Mouse (Mus musculus) lung, postnatal 0 days (tissue): ENCODE measurements around the gene Zfp143. TPM values are rescaled to one million over a fixed set of nuclear protein-coding genes. Genes with fewer than 3 reads are reported as not detected.

Experiments used
- ATAC-seq: fragments of 200-750 bp; cut with Nextera tagmentation; 2 replicates; pipeline ENCODE4 v1.8.0; 2017; ENCODE audit warnings: moderate library complexity
- DNase-seq: peaks from one replicate; pipeline ENCODE4 v3.0.0-alpha.2; 2016; ENCODE audit warnings: low spot score
- H3K27ac ChIP-seq: fragments of 300-500 bp; sonication (generic); 2 replicates; pipeline ENCODE4 v1.5.1; 2014; ENCODE audit warnings: antibody characterized with exemption, mild to moderate bottlenecking, low read length, mixed read lengths
- H3K27me3 ChIP-seq: fragments of 300-500 bp; sonication (generic); replicated peaks from 2 replicates; pipeline ENCODE4 v1.6.1; 2014; ENCODE audit warnings: low read length, mixed read lengths; ENCODE audit not compliant: insufficient read depth
- H3K36me3 ChIP-seq: fragments of 300-500 bp; sonication (generic); 2 replicates; pipeline ENCODE4 v1.6.1; 2014; ENCODE audit warnings: low read length, mixed read lengths; ENCODE audit not compliant: insufficient read depth
- H3K4me1 ChIP-seq: fragments of 300-500 bp; sonication (generic); 2 replicates; pipeline ENCODE4 v1.6.1; 2014; ENCODE audit warnings: antibody characterized with exemption, low read depth, low read length, mixed read lengths; ENCODE audit not compliant: insufficient read depth
- H3K4me2 ChIP-seq: fragments of 300-500 bp; sonication (generic); replicated peaks from 2 replicates; pipeline ENCODE4 v1.6.1; 2014; ENCODE audit warnings: low read depth, mild to moderate bottlenecking, low read length, moderate library complexity, mixed read lengths
- H3K4me3 ChIP-seq: fragments of 300-500 bp; sonication (generic); 2 replicates; pipeline ENCODE4 v1.5.1; 2014; ENCODE audit warnings: low read depth, low read length
- H3K9ac ChIP-seq: fragments of 300-500 bp; sonication (generic); replicated peaks from 2 replicates; pipeline ENCODE4 v1.6.1; 2014; ENCODE audit warnings: low read depth, mild to moderate bottlenecking
- H3K9me3 ChIP-seq: fragments of 300-500 bp; sonication (generic); 2 replicates; pipeline ENCODE4 v1.6.1; 2016; ENCODE audit warnings: low read length, mixed read lengths
- CTCF ChIP-seq: IDR thresholded peaks from 2 replicates; pipeline ENCODE4 v1.5.1; 2016; ENCODE audit warnings: antibody characterized with exemption, mild to moderate bottlenecking
- EP300 ChIP-seq: IDR thresholded peaks from 2 replicates; pipeline ENCODE4 v1.6.1; 2016; ENCODE audit warnings: antibody characterized with exemption, mild to moderate bottlenecking, control low read depth
- WGBS: fragments of 180-500 bp; shearing (Covaris S2); extraction: QIAGEN DNeasy Blood & Tissue Kit; methylation state at CpG from one replicate; pipeline ENCODE4 v1.1.7; 2014; 5-methylcytosine and 5-hydroxymethylcytosine counted together
- polyA plus RNA-seq: library from polyadenylated mRNA; unstranded; fragments of >200 nt; fragmentation: Nextera tagmentation; extraction: Ambion mirVana; gene quantifications from 2 replicates; pipeline ENCODE4 v1.2.1, GENCODE M21; 2015

Zfp143 gene
- polyA plus RNA-seq, 1 experiment from 2014 or later = 10.6 TPM

- Histone ChIP-seq H3K4me2 (no peak overlapping the region), H3K4me3 (no peak overlapping the region), H3K27me3 (no peaks in the 10 kb centered on the region), H3K9me3 (no peaks in the 10 kb centered on the region), H3K9ac (no peak overlapping the region), H3K4me1 (no peaks in the 10 kb centered on the region), H3K27ac (no peak overlapping the region), H3K36me3 (0 out of 2 replicates have a peak, but pooled peaks cover 22% of the 10 kb centered on the region)
- TF ChIP-seq EP300 (no peak), CTCF (peak; percentile 21)
- no peak for DNase-seq
- no peak for ATAC-seq
- 82% methylated on average over 2 of the region's 2 CpGs for WGBS
Observed at GRCm38 (mm10) chr7:110138538-110138937, 77.5 kb downstream of the Zfp143 start.

DNA sequence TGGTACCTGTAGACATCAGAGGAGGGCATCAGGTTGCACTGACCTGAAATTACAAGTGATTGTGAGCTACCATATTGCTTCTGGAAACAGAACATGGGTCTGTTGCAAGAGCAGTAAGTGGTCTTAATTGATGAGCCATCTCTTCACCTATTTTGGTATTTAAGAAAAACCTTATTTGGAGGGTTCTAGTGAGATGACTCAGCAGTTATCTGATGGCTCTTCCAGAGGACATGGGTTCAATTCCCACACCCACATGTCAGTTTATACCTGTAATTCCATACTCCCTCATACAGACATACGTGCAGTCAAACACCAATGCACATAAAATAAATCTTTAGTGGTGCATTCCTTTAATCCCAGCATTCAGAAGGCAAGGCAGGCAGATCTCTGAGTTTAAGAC is 82.8 kb downstream of the Zfp143 start:
- DNase-seq (no peak), ATAC-seq (no peak)
- Histone ChIP-seq H3K4me3 (no peak overlapping the region), H3K27me3 (no peaks in the 10 kb centered on the region), H3K9me3 (no peaks in the 10 kb centered on the region), H3K27ac (no peak overlapping the region), H3K4me1 (no peaks in the 10 kb centered on the region), H3K9ac (no peak overlapping the region), H3K4me2 (no peak overlapping the region), H3K36me3 (0 out of 2 replicates have a peak, but pooled peaks cover 21% of the 10 kb centered on the region)
- WGBS = 97% methylated on average over 1 of the region's 1 CpGs
- TF ChIP-seq EP300 (no peak), CTCF (no peak)

Other genes starting within 250 kb of the Zfp143 start
- gene Scube2, start 195.5 kb upstream of the Zfp143 start, polyA plus RNA-seq = 14.9 TPM in 2 replicates
- 36.4 and 40.1 TPM in 2 replicates for gene Dennd5a, start 100.7 kb upstream of the Zfp143 start, polyA plus RNA-seq
- 71.9 and 75.3 TPM in 2 replicates for gene Tmem41b, start 74.3 kb upstream of the Zfp143 start, polyA plus RNA-seq
- gene Ipo7, start 42.9 kb upstream of the Zfp143 start, polyA plus RNA-seq = 12.7 and 15.3 TPM in 2 replicates
- gene Wee1, start 60.8 kb downstream of the Zfp143 start, polyA plus RNA-seq = 7.9 and 8.6 TPM in 2 replicates
- 38.4 and 38.9 TPM in 2 replicates for gene Swap70, start 160.5 kb downstream of the Zfp143 start, polyA plus RNA-seq